Mouse (Mus musculus): ENCODE data around the gene Cybrd1. TPM values are rescaled to one million over a fixed set of nuclear protein-coding genes. Genes with fewer than 3 reads are reported as not detected.

Cybrd1 gene
- polyA plus RNA-seq (2012; rRNA removed; ENCODE audit: low replicate concordance) = 1.1 and 6.4 TPM in 2 replicates

DNA sequence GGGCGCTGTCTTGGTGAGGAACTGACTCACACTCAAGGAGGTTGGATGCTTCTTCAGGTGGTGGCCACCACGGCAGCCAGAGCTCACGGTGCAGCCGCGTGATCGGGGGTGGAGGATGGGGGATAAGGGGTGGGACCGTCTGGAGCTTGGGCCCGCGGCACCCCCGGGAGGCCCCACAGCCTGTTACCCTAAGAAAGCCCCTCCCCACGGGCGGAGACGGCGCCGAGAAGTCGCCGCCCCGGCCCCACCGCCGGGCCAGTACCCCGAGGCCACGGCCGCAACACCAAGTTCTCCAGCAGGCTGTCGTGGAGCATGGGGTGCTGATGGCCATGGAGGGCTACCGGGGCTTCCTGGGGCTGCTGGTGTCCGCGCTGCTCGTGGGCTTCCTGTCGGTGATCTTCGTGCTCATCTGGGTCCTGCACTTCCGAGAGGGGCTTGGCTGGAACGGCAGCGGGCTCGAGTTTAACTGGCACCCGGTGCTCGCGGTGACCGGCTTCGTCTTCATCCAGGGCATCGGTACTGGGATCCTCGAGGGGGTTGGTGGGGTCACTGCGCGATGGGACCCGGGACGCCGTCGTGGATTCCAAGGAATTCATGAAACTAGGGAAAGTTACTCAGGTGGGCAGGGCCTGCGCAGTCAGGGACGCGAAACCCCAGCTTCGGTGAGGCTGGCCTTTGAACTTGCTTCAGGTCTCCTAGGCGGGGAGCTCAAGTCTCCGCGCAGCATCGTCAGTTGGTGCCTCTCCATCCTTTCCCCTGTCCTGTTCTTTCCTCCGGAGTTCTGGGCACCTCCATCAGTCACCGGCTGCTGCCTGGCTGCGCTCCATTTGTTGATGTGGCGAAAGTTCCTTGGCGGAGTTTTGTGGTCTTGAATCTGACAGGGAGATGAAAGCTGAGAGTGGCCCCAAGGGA lies at the start of gene Cybrd1:
Gene Cybrd1, plus strand, starts transcription at position 127 of the 912 bp plus-strand sequence.

Other genes starting within 250 kb of the Cybrd1 start
- 4.2 and 6.5 TPM in 2 replicates for gene Dcaf17, start 62.6 kb upstream of the Cybrd1 start, polyA plus RNA-seq (2012; rRNA removed; ENCODE audit: low replicate concordance)
- 3.1 and 7.2 TPM in 2 replicates for gene Mettl8, start 62.3 kb upstream of the Cybrd1 start, polyA plus RNA-seq (2012; rRNA removed; ENCODE audit: low replicate concordance)
- gene Dync1i2, start 93.8 kb downstream of the Cybrd1 start, polyA plus RNA-seq (2012; rRNA removed; ENCODE audit: low replicate concordance) = 25.1 and 31.5 TPM in 2 replicates
- 15.9 and 48.7 TPM in 2 replicates for gene Slc25a12, start 249.8 kb downstream of the Cybrd1 start, polyA plus RNA-seq (2012; rRNA removed; ENCODE audit: low replicate concordance)